Mouse (Mus musculus) gastrocnemius, adult 2 months (tissue): ENCODE results near the gene Nhej1. TPM values are rescaled to one million over a fixed set of nuclear protein-coding genes. Genes with fewer than 3 reads are reported as not detected.

Source experiments
- DNase-seq: peaks from one replicate; pipeline ENCODE4 v3.0.0; 2022
- H3K27ac ChIP-seq: fragments of 200-600 bp; 2 replicates; pipeline ENCODE4 v1.8.1; 2022; ENCODE audit warnings: mild to moderate bottlenecking
- H3K4me3 ChIP-seq: fragments of 200-600 bp; 2 replicates; pipeline ENCODE4 v1.8.1; 2022; ENCODE audit warnings: mild to moderate bottlenecking, moderate library complexity
- CTCF ChIP-seq: fragments of 200-600 bp; IDR thresholded peaks from 2 replicates; pipeline ENCODE4 v1.8.1; 2022; ENCODE audit warnings: antibody characterized with exemption, mild to moderate bottlenecking, moderate library complexity
- intact Hi-C: fragments of 180-260 bp; cut with DNase I; formaldehyde crosslinking; loops from one replicate; pipeline ENCODE4 v1.15.1; 2025
- total RNA-seq, 2 experiments: library from RNA; stranded (reverse); gene quantifications; 2 replicates each; pipeline ENCODE4 v1.2.3; 2021

Gene Nhej1
- total RNA-seq, 2 experiments from 2014 or later: 4.5 to 6.6 TPM

DNA sequence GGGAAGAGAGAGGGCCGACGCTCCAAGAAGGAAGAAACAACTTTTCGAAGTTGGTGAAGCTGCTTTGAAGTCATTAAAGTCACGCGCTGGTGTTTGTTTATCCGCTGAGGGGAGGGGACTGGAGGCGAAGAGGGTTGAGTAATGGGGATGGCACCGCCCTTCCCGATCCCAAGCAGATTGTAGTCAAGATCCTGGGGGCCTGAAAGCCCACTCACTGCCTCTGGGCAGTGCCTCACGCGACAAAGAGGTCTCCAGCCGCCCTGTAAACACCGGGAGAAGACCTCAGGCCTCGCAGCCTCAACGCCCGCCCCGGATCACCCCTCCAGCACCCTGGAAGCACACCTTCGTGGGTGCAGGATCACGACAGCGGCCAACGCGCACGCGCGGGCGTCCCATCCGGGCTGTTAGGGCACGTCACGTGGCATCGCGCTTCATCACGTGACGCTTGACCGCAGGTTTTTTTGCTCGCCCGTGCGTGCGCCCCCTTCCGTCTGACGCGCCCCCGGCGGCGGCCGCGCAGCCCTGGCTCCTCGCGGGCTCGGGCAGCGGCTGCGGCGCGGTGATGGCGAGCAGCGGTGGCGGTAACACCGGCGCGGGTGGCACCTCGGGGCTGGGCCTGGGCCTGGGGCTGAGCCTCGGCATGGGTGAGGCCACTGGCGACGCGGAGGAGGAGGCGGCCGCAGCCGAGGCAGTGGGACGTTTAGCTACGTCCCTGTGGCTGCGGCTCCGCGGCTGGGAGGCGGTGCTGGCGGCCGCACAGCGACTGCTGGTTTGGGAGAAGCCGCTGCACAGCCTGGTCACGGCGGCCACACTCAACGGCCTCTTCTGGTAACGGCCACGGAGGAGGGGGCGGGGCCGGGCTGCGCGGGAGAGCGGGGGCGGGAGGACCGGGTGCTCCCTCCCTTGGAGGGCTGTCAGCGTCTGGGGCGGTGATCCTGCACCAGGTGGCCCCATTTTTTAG, 17.6 kb upstream of the Nhej1 start, which contains the start of the genes Cnppd1 and Retreg2:
Gene Cnppd1 (minus strand): TSS at position 411 of the 961 bp plus-strand sequence.
Gene Retreg2 (plus strand): TSS at position 478 of the 961 bp plus-strand sequence.
- peak; percentile 72 for TF ChIP-seq CTCF
- peak within 1 kb of the TSS; percentile 98 for H3K27ac ChIP-seq
- intact Hi-C loops: no loop called here
- DNase-seq: peak; percentile 98
- peak within 1 kb of the TSS; percentile 96 for H3K4me3 ChIP-seq

- intact Hi-C loops: no loop called here
- TF ChIP-seq CTCF: no peak
- peak; percentile 82 for DNase-seq
- H3K4me3 ChIP-seq: peak overlapping the region; percentile 96
- H3K27ac ChIP-seq: peak overlapping the region; percentile 98
These were observed 16.6 kb upstream of the Nhej1 start for GRCm38 (mm10) chr1:75141486-75142190.

GRCm38 (mm10) chr1:75140601-75141190, 15.7 kb upstream of the Nhej1 start:
- no peak for DNase-seq

DNA sequence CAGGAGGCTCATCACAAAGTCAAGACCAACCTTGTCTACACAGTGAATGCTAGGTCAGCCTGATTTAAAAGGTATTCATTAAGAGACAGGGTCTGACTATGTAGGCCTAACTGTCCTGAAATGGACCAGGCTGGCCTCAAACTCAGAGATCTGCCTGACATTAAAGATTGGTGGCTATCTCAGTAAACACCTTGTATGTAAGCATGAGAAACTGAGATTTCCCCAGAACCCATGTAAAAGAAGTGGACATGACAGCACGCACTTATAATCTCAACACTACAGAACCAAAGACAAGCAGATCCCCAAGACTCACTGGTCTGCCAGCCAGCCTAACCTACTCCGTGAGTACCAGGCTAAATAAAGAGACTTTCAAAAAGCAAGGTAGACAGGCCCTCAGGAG, 13.4 kb upstream of the Nhej1 start:
- no peak overlapping the region for H3K27ac ChIP-seq
- no peak for TF ChIP-seq CTCF
- no peak for DNase-seq
- H3K4me3 ChIP-seq: no peak overlapping the region
- intact Hi-C loops: no loop called here

More at GRCm38 (mm10) chr1:75140601-75141190, 15.7 kb upstream of the Nhej1 start:
- peak overlapping the region; percentile 98 for H3K27ac ChIP-seq
- H3K4me3 ChIP-seq: peak overlapping the region; percentile 96
- intact Hi-C loops: no loop called here
- no peak for TF ChIP-seq CTCF

DNA sequence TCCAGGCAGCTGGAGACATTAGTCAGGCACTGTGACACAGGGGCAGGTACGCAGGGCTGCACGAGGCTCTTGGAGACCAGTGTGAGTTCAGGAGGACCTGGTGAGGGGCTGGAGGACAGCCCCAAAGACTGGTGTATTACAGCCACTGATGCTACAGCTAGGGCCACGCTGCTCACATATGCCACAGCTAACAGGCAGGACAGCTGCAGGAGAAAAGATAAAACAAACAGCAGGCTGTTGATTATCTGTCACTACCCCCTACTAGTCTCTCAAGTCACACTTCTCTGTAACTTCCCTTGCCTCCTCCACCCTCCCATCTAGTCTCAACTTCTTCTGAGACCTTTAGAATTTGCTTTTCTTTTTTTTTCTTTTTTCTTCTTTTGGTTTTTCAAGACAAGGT, 11.7 kb upstream of the Nhej1 start:
- no peak overlapping the region for H3K27ac ChIP-seq
- intact Hi-C loops: no loop called here
- no peak overlapping the region for H3K4me3 ChIP-seq
- DNase-seq: no peak
- TF ChIP-seq CTCF: no peak

DNA sequence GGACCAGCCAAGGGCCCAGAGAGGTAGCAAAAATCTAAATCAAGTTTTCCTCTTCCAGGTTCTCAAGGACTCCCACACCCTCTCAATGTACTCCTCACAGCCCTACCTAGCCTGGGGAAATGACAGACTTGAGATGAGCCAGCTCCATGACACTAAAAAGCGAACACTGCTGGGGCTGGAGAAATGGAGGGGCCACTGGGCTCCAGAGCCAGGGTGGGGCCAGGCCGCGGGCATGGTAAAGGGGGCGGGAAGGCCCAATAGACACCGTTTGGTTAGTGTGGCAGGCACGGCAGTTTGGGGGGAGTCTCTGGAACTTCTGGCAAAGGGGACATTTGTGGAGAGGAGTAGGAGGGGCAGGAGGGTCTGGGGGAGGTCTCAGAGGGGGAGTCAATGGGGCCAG, 11.3 kb upstream of the Nhej1 start:
- Histone ChIP-seq H3K4me3 (no peak overlapping the region), H3K27ac (no peak overlapping the region)
- no peak for DNase-seq
- no peak for TF ChIP-seq CTCF
- intact Hi-C loops: no loop called here

DNA sequence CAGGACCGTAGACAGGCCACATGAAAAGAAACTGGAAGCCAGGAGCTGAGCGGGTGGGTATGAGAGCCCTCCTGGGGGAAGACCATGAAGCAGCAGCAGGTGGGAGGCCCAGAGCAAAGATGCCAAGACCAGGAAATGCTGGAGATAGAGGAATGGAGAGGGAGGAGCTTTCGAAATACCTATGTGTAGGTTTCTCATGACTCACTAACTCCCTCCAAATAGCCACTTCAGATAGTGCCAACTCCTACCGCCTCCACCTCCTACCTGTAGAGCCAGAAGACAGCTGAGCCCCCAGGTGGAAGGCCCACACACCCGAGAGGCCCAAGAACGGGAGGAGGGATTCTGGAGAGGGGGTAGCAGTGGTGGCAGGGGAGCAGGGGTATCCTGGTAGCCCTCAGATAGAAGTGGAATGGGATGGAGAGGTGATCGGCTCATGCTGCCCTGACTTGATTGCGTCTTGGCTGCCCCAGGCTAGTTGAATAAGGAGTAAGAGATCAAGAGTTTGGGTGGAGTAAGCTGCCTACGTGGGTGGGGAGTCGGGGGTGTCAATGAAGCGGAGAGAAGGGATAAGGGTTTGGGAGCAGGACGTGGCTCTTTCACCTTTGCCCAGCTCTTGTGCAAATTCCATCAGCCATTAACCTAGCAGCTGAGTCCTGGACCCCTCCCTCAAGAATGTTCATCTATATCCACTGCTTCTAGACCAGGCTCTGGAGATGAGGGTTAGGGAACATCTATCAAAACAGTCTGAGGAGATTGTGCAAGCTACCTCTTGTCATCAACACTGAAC, 8.6 kb upstream of the Nhej1 start, which contains the start of gene Slc23a3:
Gene Slc23a3 (minus strand): TSS at position 470 of the 787 bp plus-strand sequence.
- Histone ChIP-seq H3K27ac (no peak within 1 kb of the TSS), H3K4me3 (no peak within 1 kb of the TSS)
- no peak for TF ChIP-seq CTCF
- intact Hi-C loops: no loop called here
- no peak for DNase-seq

DNA sequence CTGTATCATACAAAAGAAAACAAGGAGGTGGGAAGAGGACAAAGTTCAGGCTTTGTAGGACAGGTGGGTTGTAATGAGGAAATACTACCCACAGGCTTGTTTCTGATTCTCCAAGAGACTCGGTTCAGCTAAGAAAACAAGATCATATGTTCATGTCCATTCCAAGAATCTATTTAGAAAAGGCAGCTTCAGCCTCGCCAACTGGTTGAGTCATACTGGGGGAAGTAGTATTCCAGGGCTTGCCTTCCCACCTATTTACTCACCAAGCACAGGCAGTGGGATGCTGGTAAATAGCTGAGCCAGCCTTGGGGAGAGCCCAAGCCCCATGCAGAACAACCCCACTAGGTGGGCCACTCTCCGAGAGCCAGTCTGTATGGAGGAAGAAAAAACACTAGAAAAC, 3.6 kb upstream of the Nhej1 start:
- intact Hi-C loops: no loop called here
- no peak for TF ChIP-seq CTCF

GRCm38 (mm10) chr1:75125418-75125817, 418 bp upstream of the Nhej1 start:
- TF ChIP-seq CTCF: no peak
- DNase-seq: no peak
- Histone ChIP-seq H3K4me3 (peak overlapping the region; percentile 88), H3K27ac (peak overlapping the region; percentile 98)
- intact Hi-C loops: no loop called here

More for the DNA sequence above, 3.6 kb upstream of the Nhej1 start:
- DNase-seq: no peak
- Histone ChIP-seq H3K4me3 (no peak overlapping the region), H3K27ac (no peak overlapping the region)

- TF ChIP-seq CTCF: peak; percentile 24
- no peak for DNase-seq
- Histone ChIP-seq H3K27ac (no peak overlapping the region), H3K4me3 (no peak overlapping the region)
- intact Hi-C loops: no loop called here
These were observed 2.8 kb downstream of the Nhej1 start for GRCm38 (mm10) chr1:75122211-75122610.

DNA sequence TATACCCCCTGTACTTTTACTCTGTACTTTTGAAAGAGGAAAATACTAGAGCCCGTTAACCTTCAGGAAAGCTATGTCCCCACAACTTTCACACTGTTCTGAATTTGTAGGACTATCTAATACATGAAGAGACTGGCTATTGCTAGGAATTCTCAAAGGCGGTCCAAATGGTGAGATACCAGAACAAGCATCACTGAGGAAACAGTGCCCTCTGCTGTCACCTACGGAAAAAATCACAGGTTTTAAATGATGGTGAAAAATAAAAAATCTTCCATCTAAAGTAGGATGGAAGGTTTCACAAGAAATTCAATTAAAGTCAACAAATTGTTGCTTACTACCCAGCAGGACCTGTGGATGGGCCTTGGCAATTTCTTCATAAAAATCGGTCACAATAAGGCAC, 72.9 kb downstream of the Nhej1 start:
- no peak for DNase-seq
- no peak overlapping the region for H3K4me3 ChIP-seq
- H3K27ac ChIP-seq: no peak overlapping the region
- intact Hi-C loops: no loop called here
- peak; percentile 72 for TF ChIP-seq CTCF

DNA sequence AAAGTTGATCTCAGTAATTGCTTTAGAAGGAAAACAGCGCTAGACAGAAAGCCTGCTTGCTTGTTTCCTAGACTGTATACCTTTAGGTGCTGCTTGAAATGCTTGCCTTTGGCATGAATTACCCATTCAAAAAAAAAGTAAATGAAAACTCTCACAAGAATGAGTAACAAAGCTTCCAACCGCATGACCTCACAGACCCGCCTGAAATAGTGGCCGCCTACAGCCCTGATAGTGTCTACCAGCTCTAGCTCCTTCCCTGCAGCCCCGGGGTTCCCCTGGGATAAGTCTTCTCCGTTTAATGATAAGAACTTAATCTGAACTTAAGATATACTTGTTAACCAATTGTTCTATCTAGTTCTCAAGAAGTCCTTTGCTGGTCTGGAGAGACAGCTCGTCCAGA, 73.6 kb downstream of the Nhej1 start:
- intact Hi-C loops: no loop called here
- Histone ChIP-seq H3K27ac (no peak overlapping the region), H3K4me3 (no peak overlapping the region)
- DNase-seq: no peak
- TF ChIP-seq CTCF: no peak
